Mouse (Mus musculus) heart, embryonic 12.5 days (tissue): ENCODE results near the gene Btf3l4. TPM values are rescaled to one million over a fixed set of nuclear protein-coding genes. Genes with fewer than 3 reads are reported as not detected.

Experiments
- ATAC-seq: fragments of 200-750 bp; cut with Nextera tagmentation; 2 replicates; pipeline ENCODE4 v1.8.0; 2017; ENCODE audit warnings: moderate TSS enrichment, moderate library complexity; ENCODE audit not compliant: insufficient number of reproducible peaks, low FRiP score
- H3K27ac ChIP-seq: fragments of 300-500 bp; sonication (generic); 2 replicates; pipeline ENCODE4 v1.5.1; 2016; ENCODE audit warnings: mild to moderate bottlenecking, moderate library complexity; ENCODE audit not compliant: poor library complexity, severe bottlenecking
- H3K27me3 ChIP-seq: fragments of 300-500 bp; sonication (generic); replicated peaks from 2 replicates; pipeline ENCODE4 v1.6.1; 2016; ENCODE audit warnings: mild to moderate bottlenecking, moderate library complexity
- H3K36me3 ChIP-seq: fragments of 300-500 bp; sonication (generic); 2 replicates; pipeline ENCODE4 v1.6.1; 2016; ENCODE audit warnings: mild to moderate bottlenecking, moderate library complexity
- H3K4me1 ChIP-seq: fragments of 300-500 bp; sonication (generic); replicated peaks from 2 replicates; pipeline ENCODE4 v1.6.1; 2016; ENCODE audit warnings: mild to moderate bottlenecking
- H3K4me2 ChIP-seq: fragments of 300-500 bp; sonication (generic); 2 replicates; pipeline ENCODE4 v1.6.1; 2016; ENCODE audit warnings: mild to moderate bottlenecking, moderate library complexity
- H3K4me3 ChIP-seq: fragments of 300-500 bp; sonication (generic); 2 replicates; pipeline ENCODE4 v1.5.1; 2016; ENCODE audit warnings: mild to moderate bottlenecking
- H3K9ac ChIP-seq: fragments of 300-500 bp; sonication (generic); 2 replicates; pipeline ENCODE4 v1.6.1; 2016; ENCODE audit warnings: mild to moderate bottlenecking, moderate library complexity
- H3K9me3 ChIP-seq: fragments of 300-500 bp; sonication (generic); replicated peaks from 2 replicates; pipeline ENCODE4 v1.6.1; 2016; ENCODE audit warnings: mild to moderate bottlenecking, moderate library complexity
- WGBS: fragments of 180-500 bp; shearing (Covaris S2); methylation state at CpG from one replicate; pipeline ENCODE4 v1.1.7; 2016; 5-methylcytosine and 5-hydroxymethylcytosine counted together
- polyA plus RNA-seq: library from polyadenylated mRNA; unstranded; fragments of >200 nt; fragmentation: Nextera tagmentation; extraction: Ambion mirVana; gene quantifications from 2 replicates; pipeline ENCODE4 v1.2.1, GENCODE M21; 2016

The Btf3l4 gene
- polyA plus RNA-seq, 1 experiment from 2014 or later = 182 TPM

- Histone ChIP-seq H3K9ac (no peak overlapping the region), H3K4me1 (peaks cover 11% of the 10 kb centered on the region)
- no peak for ATAC-seq
Observed at GRCm38 (mm10) chr4:108843336-108843735, 9.9 kb upstream of the Btf3l4 start.

GRCm38 (mm10) chr4:108841920-108842578, 8.6 kb upstream of the Btf3l4 start:
- no peak for ATAC-seq
- H3K9ac ChIP-seq = no peak overlapping the region
- no peaks in the 10 kb centered on the region for H3K9me3 ChIP-seq
- peaks cover 10% of the 10 kb centered on the region for H3K36me3 ChIP-seq
- H3K27me3 ChIP-seq = no peaks in the 10 kb centered on the region
- no peak overlapping the region for H3K27ac ChIP-seq
- H3K4me1 ChIP-seq = peaks cover 20% of the 10 kb centered on the region
- no peak overlapping the region for H3K4me2 ChIP-seq
- H3K4me3 ChIP-seq = no peak overlapping the region
- WGBS = 74% methylated on average over 7 of the region's 7 CpGs

More at GRCm38 (mm10) chr4:108843336-108843735, 9.9 kb upstream of the Btf3l4 start:
- Histone ChIP-seq H3K9me3 (no peaks in the 10 kb centered on the region), H3K36me3 (peaks cover 10% of the 10 kb centered on the region), H3K27ac (no peak overlapping the region), H3K4me3 (no peak overlapping the region), H3K4me2 (no peak overlapping the region), H3K27me3 (no peaks in the 10 kb centered on the region)

DNA sequence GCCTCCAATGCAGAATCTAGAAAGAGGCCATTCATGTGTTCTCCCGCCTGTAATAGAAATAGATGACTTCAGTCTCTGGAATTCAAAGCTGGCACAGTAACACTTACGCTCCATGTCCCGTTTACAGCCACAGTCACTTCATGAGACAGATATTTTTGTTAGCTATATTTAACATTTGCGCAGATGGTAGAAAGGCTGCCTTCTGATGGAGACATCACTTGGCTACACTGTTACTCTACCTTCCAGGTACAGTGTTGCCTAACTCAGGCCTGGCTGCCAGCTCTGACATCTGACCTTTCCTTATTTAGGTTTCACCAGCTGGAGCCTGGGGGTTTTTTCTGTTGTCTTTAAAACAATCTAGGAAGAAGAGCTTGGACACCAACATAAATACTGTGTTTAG, 4.6 kb upstream of the Btf3l4 start:
- Histone ChIP-seq H3K4me1 (peaks cover 36% of the 10 kb centered on the region), H3K4me2 (peak overlapping the region; percentile 18), H3K27me3 (no peaks in the 10 kb centered on the region), H3K9me3 (no peaks in the 10 kb centered on the region), H3K27ac (peak overlapping the region; percentile 80), H3K36me3 (peaks cover 10% of the 10 kb centered on the region), H3K4me3 (no peak overlapping the region), H3K9ac (0 out of 2 replicates have a peak overlapping the region, but pooled peaks have one; percentile 9)
- no peak for ATAC-seq
- 39% methylated on average over 4 of the region's 4 CpGs for WGBS

DNA sequence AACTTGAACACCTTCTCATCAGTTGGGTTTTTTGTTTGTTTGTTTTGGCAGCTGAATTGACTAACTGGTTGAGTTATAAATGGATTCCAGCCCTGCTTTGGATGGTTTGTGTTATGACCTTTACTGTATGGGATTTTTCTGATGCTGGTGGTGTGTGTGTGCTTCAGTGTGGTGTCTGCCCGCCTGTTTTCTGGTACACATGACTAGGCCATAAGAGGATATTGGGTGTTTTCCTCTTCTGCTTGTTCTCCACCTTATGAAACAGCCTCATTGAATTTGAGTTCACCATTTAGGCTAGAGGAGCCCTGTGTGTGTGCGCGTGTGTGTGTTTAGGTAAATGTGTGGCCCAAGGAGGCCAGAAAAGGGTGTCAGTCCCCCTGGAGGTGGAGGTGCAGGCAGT, 2.1 kb upstream of the Btf3l4 start:
- Histone ChIP-seq H3K4me2 (peak overlapping the region; percentile 67), H3K27me3 (no peaks in the 10 kb centered on the region), H3K9ac (peak overlapping the region; percentile 96), H3K27ac (peak overlapping the region; percentile 99), H3K36me3 (peaks cover 3% of the 10 kb centered on the region; the same call in 1 of the 2 replicates), H3K9me3 (no peaks in the 10 kb centered on the region), H3K4me1 (peaks cover 36% of the 10 kb centered on the region), H3K4me3 (peak overlapping the region; percentile 87)
- whole genome bisulfite sequencing = 63% methylated on average over 3 of the region's 3 CpGs
- no peak for ATAC-seq

GRCm38 (mm10) chr4:108834971-108835311, 1.5 kb upstream of the Btf3l4 start:
- no peak for ATAC-seq
- no peaks in the 10 kb centered on the region for H3K27me3 ChIP-seq
- peaks cover 36% of the 10 kb centered on the region for H3K4me1 ChIP-seq
- peak overlapping the region; percentile 67 for H3K4me2 ChIP-seq
- no peaks in the 10 kb centered on the region for H3K9me3 ChIP-seq
- peak overlapping the region; percentile 99 for H3K27ac ChIP-seq
- H3K4me3 ChIP-seq = peak overlapping the region; percentile 87
- peak overlapping the region; percentile 96 for H3K9ac ChIP-seq
- H3K36me3 ChIP-seq = peaks cover 5% of the 10 kb centered on the region; the same call in 1 of the 2 replicates
- WGBS = 2% methylated on average over 15 of the region's 15 CpGs

- H3K36me3 ChIP-seq = peaks cover 9% of the 10 kb centered on the region; the same call in 1 of the 2 replicates
- under 1% methylated on average over 34 of the region's 34 CpGs for WGBS
- H3K9me3 ChIP-seq = no peaks in the 10 kb centered on the region
- H3K4me3 ChIP-seq = peak within 1 kb of the TSS; percentile 87
- H3K9ac ChIP-seq = peak within 1 kb of the TSS; percentile 96
- H3K27me3 ChIP-seq = no peaks in the 10 kb centered on the region
- peak within 1 kb of the TSS; percentile 67 for H3K4me2 ChIP-seq
- ATAC-seq = peak; percentile 82
- peak within 1 kb of the TSS; percentile 99 for H3K27ac ChIP-seq
- H3K4me1 ChIP-seq = peaks cover 36% of the 10 kb centered on the region
Observed at GRCm38 (mm10) chr4:108834115-108834970, 929 bp upstream of the Btf3l4 start, which contains the start of gene Txndc12. Gene Txndc12, plus strand, starts transcription at chr4:108834601.

DNA sequence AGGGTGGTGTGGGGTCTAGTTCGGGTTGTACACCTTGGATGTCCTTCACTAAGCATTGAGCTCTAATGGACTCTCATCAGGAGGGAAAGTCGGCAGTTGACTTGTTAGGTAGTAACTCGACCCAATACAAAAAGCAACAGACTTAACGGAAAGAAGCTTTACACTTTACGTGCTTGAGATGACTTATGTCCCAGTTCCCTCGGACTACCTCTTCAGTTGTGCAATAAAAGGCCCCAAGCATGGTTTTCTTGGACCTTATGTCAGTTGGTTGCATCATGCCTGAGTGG, 357 bp upstream of the Btf3l4 start:
- WGBS = under 1% methylated on average over 6 of the region's 6 CpGs
- peak overlapping the region; percentile 96 for H3K9ac ChIP-seq
- peaks cover 13% of the 10 kb centered on the region for H3K36me3 ChIP-seq
- peak overlapping the region; percentile 87 for H3K4me3 ChIP-seq
- peak overlapping the region; percentile 67 for H3K4me2 ChIP-seq
- no peaks in the 10 kb centered on the region for H3K27me3 ChIP-seq
- ATAC-seq = no peak
- H3K27ac ChIP-seq = peak overlapping the region; percentile 99
- H3K9me3 ChIP-seq = no peaks in the 10 kb centered on the region
- H3K4me1 ChIP-seq = peaks cover 36% of the 10 kb centered on the region

DNA sequence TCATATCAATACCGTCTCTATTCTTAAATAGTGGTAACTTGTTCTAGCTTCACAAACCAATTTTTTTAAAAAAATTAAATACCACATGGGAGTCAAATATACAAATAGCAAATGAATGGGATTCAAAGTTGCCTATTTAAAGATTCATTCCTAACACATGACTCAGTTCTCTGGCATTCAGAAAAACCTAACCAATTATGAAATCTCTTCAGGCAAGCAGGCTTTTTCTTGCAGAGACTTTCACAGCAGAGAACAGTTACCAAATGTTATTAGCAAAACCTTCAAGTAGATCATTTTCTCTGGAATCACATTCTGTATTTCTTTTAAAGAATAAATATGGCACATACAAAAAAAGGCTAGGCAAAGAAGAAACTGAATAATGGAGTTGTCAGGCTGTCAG, 2.7 kb downstream of the Btf3l4 start:
- 91% methylated on average over 1 of the region's 1 CpGs for WGBS
- H3K4me3 ChIP-seq = no peak overlapping the region

DNA sequence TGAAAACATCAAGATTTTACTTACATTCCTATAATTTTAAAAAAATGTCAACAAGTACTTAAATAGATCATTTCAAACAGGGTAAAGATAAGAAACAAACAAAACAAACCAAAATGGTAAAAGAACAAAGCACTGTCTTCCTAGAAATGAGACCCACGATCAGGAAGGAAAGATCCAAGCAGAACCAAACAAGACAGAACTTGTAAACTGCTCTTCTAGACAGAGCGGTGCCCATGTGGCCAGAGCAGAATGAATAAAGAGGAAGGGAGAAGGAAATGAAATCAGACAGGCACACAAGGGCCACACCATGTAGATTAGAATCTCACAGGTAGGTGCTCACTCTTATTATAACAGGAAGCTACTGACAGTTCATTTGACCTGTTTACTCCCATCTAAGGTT, 6.8 kb downstream of the Btf3l4 start:
- no peak for ATAC-seq
- Histone ChIP-seq H3K9ac (no peak overlapping the region), H3K4me1 (peaks cover under 1% of the 10 kb centered on the region), H3K9me3 (no peaks in the 10 kb centered on the region), H3K4me2 (no peak overlapping the region), H3K36me3 (peaks cover 67% of the 10 kb centered on the region), H3K27ac (no peak overlapping the region), H3K27me3 (no peaks in the 10 kb centered on the region), H3K4me3 (no peak overlapping the region)
- WGBS = 89% methylated on average over 2 of the region's 2 CpGs

More for the DNA sequence above, 2.7 kb downstream of the Btf3l4 start:
- Histone ChIP-seq H3K36me3 (peaks cover 35% of the 10 kb centered on the region), H3K27me3 (no peaks in the 10 kb centered on the region), H3K4me2 (no peak overlapping the region), H3K27ac (peak overlapping the region; percentile 54; the same call in 1 of the 2 replicates), H3K9me3 (no peaks in the 10 kb centered on the region), H3K9ac (no peak overlapping the region), H3K4me1 (peaks cover 10% of the 10 kb centered on the region)
- ATAC-seq = no peak

- Histone ChIP-seq H3K4me2 (no peak overlapping the region), H3K4me3 (no peak overlapping the region), H3K27me3 (no peaks in the 10 kb centered on the region), H3K27ac (no peak overlapping the region), H3K36me3 (peaks cover 67% of the 10 kb centered on the region), H3K9ac (no peak overlapping the region), H3K9me3 (no peaks in the 10 kb centered on the region), H3K4me1 (no peaks in the 10 kb centered on the region)
- 80% methylated on average over 1 of the region's 1 CpGs for WGBS
- ATAC-seq = no peak
Observed at GRCm38 (mm10) chr4:108826096-108826495, 7.3 kb downstream of the Btf3l4 start.

- ATAC-seq = no peak
- no peaks in the 10 kb centered on the region for H3K4me1 ChIP-seq
- H3K27ac ChIP-seq = no peak overlapping the region
- H3K36me3 ChIP-seq = peaks cover 71% of the 10 kb centered on the region
- 91% methylated on average over 3 of the region's 3 CpGs for WGBS
- H3K9me3 ChIP-seq = no peaks in the 10 kb centered on the region
- no peak overlapping the region for H3K9ac ChIP-seq
- no peaks in the 10 kb centered on the region for H3K27me3 ChIP-seq
- H3K4me2 ChIP-seq = no peak overlapping the region
- H3K4me3 ChIP-seq = no peak overlapping the region
Observed at GRCm38 (mm10) chr4:108825677-108826076, 7.7 kb downstream of the Btf3l4 start.
